Mouse (Mus musculus): ENCODE measurements around the gene Cst6. TPM values are rescaled to one million over a fixed set of nuclear protein-coding genes. Genes with fewer than 3 reads are reported as not detected.
A peak's percentile ranks its signal among the peaks of the same experiment; 100 is the strongest.

The Cst6 gene
- polyA plus RNA-seq, 1 experiment from 2014 or later: 632 TPM

DNA sequence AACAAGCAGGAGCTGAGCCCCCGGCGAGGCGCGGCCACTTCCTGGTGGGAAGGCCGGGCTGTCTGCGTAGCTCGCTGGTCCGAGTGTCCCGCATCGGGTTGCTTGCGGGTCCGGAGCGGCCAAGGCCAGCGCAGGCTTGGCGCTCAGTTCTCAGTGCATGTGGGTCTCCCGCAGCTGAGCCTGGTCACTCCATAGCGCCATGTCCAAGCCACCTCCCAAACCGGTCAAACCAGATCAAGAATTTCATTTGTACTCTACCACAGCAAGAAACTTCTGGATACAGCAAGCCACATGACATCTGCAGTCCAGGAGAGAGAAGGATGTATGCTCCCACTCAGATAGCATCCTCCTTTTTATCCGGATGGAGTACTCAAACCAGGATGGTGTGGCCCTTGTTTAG lies 21.4 kb downstream of the Cst6 start:
- Histone ChIP-seq H3K4me2 (replicated peaks; ENCODE audit: low read depth) (0 out of 2 replicates have a peak overlapping the region, but pooled peaks have one; percentile 6), H3K9ac (ENCODE audit: low read depth, low read length) (no peak overlapping the region), H3K4me1 (replicated peaks; ENCODE audit: control insufficient read depth, insufficient read depth, low read length) (no peaks in the 10 kb centered on the region), H3K27me3 (replicated peaks; ENCODE audit: control insufficient read depth, insufficient read depth, low read length) (no peaks in the 10 kb centered on the region), H3K4me3 (ENCODE audit: low read depth, low read length) (no peak overlapping the region), H3K27ac (ENCODE audit: low read depth, low read length) (no peak overlapping the region), H3K36me3 (ENCODE audit: control insufficient read depth, insufficient read depth) (no peaks in the 10 kb centered on the region), H3K9me3 (ENCODE audit: control insufficient read depth) (no peaks in the 10 kb centered on the region)
- TF ChIP-seq CTCF (IDR thresholded peaks at IDR 0.05; ENCODE audit: low read depth): no peak
- WGBS: 58% methylated on average over 19 of the region's 19 CpGs
- ATAC-seq: no peak

DNA sequence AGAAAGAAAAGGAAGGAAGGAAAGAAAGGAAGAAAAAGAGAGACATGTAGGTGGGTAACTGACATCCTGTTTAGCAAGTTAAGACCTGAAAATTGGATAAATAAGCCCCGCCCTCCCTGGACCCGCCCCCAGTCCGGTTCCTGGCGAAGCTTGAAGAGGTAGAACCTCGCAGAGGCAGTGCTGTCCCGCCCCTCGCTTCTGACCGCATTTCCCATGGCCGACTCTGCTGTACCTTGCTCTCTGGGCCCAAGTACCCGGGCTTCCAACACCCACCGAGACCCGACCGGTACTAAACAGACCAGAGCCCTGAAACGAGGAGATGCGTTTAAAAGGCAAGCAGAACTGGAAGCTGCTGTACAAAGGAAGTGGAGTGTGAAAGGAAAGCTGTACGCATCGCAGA lies 25.6 kb downstream of the Cst6 start:
- 0 out of 2 replicates have a peak overlapping the region, but pooled peaks have one; percentile 17 for H3K4me2 ChIP-seq (replicated peaks; ENCODE audit: low read depth)
- no peak overlapping the region for H3K9ac ChIP-seq (ENCODE audit: low read depth, low read length)
- ATAC-seq: no peak

DNA sequence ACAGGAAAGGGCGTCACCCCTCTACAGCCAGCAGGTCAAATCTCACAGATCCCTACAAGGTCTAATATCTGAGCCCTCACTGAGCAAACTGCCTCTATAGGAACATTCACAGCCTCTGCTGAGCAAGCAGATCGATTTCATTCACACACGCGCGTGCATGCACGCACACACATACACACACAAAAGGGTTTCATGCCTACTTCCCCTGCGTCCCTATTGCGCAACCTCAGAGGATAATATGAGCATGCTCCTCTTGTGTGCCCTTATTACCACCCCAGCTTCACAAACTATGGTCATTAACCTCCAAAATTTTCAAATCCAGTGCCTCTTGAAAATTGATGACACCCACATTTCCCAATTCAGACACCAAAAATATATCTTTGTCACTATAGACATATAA lies 36.2 kb downstream of the Cst6 start:
- Histone ChIP-seq H3K4me2 (replicated peaks; ENCODE audit: low read depth) (no peak overlapping the region), H3K27me3 (replicated peaks; ENCODE audit: control insufficient read depth, insufficient read depth, low read length) (no peaks in the 10 kb centered on the region), H3K36me3 (ENCODE audit: control insufficient read depth, insufficient read depth) (no peaks in the 10 kb centered on the region), H3K9ac (ENCODE audit: low read depth, low read length) (no peak overlapping the region), H3K4me1 (replicated peaks; ENCODE audit: control insufficient read depth, insufficient read depth, low read length) (no peaks in the 10 kb centered on the region), H3K27ac (ENCODE audit: low read depth, low read length) (no peak overlapping the region), H3K4me3 (ENCODE audit: low read depth, low read length) (no peak overlapping the region), H3K9me3 (ENCODE audit: control insufficient read depth) (no peaks in the 10 kb centered on the region)
- TF ChIP-seq CTCF (IDR thresholded peaks at IDR 0.05; ENCODE audit: low read depth): no peak
- 86% methylated on average over 8 of the region's 8 CpGs for WGBS
- no peak for ATAC-seq

More for the DNA sequence above, 25.6 kb downstream of the Cst6 start:
- H3K27ac ChIP-seq (ENCODE audit: low read depth, low read length): no peak overlapping the region
- TF ChIP-seq CTCF (IDR thresholded peaks at IDR 0.05; ENCODE audit: low read depth): no peak
- H3K36me3 ChIP-seq (ENCODE audit: control insufficient read depth, insufficient read depth): no peaks in the 10 kb centered on the region
- no peak overlapping the region for H3K4me3 ChIP-seq (ENCODE audit: low read depth, low read length)
- H3K27me3 ChIP-seq (replicated peaks; ENCODE audit: control insufficient read depth, insufficient read depth, low read length): no peaks in the 10 kb centered on the region
- no peaks in the 10 kb centered on the region for H3K9me3 ChIP-seq (ENCODE audit: control insufficient read depth)
- H3K4me1 ChIP-seq (replicated peaks; ENCODE audit: control insufficient read depth, insufficient read depth, low read length): no peaks in the 10 kb centered on the region
- 45% methylated on average over 17 of the region's 17 CpGs for WGBS

DNA sequence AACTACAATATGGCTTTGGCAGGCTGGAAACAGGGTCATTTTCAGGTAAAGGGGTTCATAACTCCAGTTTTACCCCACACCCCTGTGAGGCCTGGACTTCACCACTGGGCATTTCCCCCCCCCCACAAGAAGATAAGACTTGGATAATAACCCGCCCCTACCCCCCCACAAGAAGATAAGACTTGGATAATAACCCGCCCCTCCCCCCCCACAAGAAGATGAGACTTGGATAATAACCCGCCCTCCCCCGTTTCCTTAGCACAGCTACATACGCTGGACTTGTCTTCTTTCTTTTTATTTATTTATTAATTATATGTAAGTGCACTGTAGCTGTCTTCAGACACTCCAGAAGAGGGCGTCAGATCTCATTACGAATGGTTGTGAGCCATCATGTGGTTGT lies 40.3 kb downstream of the Cst6 start:
- H3K4me3 ChIP-seq (ENCODE audit: low read depth, low read length): no peak overlapping the region
- H3K4me2 ChIP-seq (replicated peaks; ENCODE audit: low read depth): no peak overlapping the region
- H3K27me3 ChIP-seq (replicated peaks; ENCODE audit: control insufficient read depth, insufficient read depth, low read length): peaks cover 15% of the 10 kb centered on the region
- 77% methylated on average over 7 of the region's 7 CpGs for WGBS
- TF ChIP-seq CTCF (IDR thresholded peaks at IDR 0.05; ENCODE audit: low read depth): no peak
- H3K9ac ChIP-seq (ENCODE audit: low read depth, low read length): no peak overlapping the region
- H3K9me3 ChIP-seq (ENCODE audit: control insufficient read depth): no peaks in the 10 kb centered on the region
- H3K27ac ChIP-seq (ENCODE audit: low read depth, low read length): no peak overlapping the region
- no peaks in the 10 kb centered on the region for H3K4me1 ChIP-seq (replicated peaks; ENCODE audit: control insufficient read depth, insufficient read depth, low read length)
- no peaks in the 10 kb centered on the region for H3K36me3 ChIP-seq (ENCODE audit: control insufficient read depth, insufficient read depth)
- no peak for ATAC-seq

DNA sequence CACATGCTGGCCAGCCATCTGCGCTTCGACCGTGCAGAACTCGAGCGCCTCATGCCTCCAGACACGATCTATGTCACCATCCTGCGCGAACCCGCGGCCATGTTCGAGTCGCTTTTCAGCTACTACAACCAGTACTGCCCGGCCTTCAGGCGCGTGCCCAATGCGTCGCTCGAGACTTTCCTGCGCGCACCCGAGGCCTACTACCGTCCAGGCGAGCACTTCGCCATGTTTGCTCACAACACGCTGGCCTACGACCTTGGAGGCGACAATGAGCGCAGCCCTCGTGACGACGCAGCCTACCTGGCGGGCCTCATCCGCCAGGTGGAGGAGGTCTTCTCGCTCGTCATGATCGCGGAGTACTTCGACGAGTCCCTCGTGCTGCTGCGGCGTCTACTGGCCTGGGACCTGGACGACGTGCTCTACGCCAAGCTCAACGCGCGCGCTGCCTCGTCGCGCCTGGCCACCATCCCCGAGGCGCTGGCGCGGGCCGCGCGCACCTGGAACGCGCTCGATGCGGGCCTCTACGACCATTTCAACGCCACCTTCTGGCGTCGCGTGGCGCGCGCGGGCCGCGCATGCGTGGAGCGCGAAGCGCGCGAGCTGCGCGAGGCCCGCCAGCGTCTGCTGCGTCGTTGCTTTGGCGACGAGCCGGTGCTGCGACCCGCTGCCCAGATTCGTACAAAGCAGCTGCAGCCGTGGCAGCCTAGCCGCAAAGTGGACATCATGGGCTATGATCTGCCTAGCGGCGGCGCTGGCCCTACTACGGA lies 42.2 kb downstream of the Cst6 start:
- Histone ChIP-seq H3K4me1 (replicated peaks; ENCODE audit: control insufficient read depth, insufficient read depth, low read length) (no peaks in the 10 kb centered on the region), H3K9ac (ENCODE audit: low read depth, low read length) (no peak overlapping the region), H3K27ac (ENCODE audit: low read depth, low read length) (no peak overlapping the region), H3K9me3 (ENCODE audit: control insufficient read depth) (no peaks in the 10 kb centered on the region), H3K4me3 (ENCODE audit: low read depth, low read length) (peak overlapping the region; percentile 12; the same call in 1 of the 2 replicates), H3K27me3 (replicated peaks; ENCODE audit: control insufficient read depth, insufficient read depth, low read length) (peaks cover 15% of the 10 kb centered on the region), H3K4me2 (replicated peaks; ENCODE audit: low read depth) (peak overlapping the region; percentile 56), H3K36me3 (ENCODE audit: control insufficient read depth, insufficient read depth) (no peaks in the 10 kb centered on the region)
- peak; percentile 25; the same call in 1 of the 2 replicates for ATAC-seq
- WGBS: 43% methylated on average over 98 of the region's 98 CpGs
- TF ChIP-seq CTCF (IDR thresholded peaks at IDR 0.05; ENCODE audit: low read depth): no peak; the same call in 1 of the 2 replicates

DNA sequence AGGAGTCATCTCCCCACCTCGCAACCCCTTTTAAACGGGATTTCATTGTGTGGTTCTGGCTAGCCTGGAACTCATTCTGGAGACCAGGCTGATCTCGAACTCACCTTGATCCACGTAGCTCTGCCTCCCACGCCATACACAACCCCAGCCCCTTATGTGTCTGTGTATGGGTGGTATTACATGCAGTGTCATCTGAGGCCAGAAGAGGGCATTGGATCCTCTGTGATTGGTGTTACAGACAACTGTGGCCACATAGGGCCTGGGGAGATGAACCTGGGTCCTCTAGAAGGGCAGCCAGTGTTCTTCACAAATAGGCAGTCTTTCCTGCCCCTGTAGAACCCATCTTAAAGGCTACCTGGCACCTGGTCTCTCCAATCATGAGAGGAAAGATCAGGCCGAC lies 43.1 kb downstream of the Cst6 start:
- H3K4me2 ChIP-seq (replicated peaks; ENCODE audit: low read depth): no peak overlapping the region
- H3K27ac ChIP-seq (ENCODE audit: low read depth, low read length): no peak overlapping the region
- H3K4me1 ChIP-seq (replicated peaks; ENCODE audit: control insufficient read depth, insufficient read depth, low read length): no peaks in the 10 kb centered on the region
- no peaks in the 10 kb centered on the region for H3K36me3 ChIP-seq (ENCODE audit: control insufficient read depth, insufficient read depth)
- ATAC-seq: no peak
- no peak overlapping the region for H3K9ac ChIP-seq (ENCODE audit: low read depth, low read length)
- TF ChIP-seq CTCF (IDR thresholded peaks at IDR 0.05; ENCODE audit: low read depth): peak; percentile 62
- WGBS: 88% methylated on average over 6 of the region's 6 CpGs
- H3K9me3 ChIP-seq (ENCODE audit: control insufficient read depth): no peaks in the 10 kb centered on the region
- peaks cover 15% of the 10 kb centered on the region for H3K27me3 ChIP-seq (replicated peaks; ENCODE audit: control insufficient read depth, insufficient read depth, low read length)
- no peak overlapping the region for H3K4me3 ChIP-seq (ENCODE audit: low read depth, low read length)
